Mouse (Mus musculus): ENCODE data around the gene Elk4. TPM values are rescaled to one million over a fixed set of nuclear protein-coding genes. Genes with fewer than 3 reads are reported as not detected.

Gene Elk4
- polyA plus RNA-seq, 1 experiment from 2014 or later, result 12.8 TPM

DNA sequence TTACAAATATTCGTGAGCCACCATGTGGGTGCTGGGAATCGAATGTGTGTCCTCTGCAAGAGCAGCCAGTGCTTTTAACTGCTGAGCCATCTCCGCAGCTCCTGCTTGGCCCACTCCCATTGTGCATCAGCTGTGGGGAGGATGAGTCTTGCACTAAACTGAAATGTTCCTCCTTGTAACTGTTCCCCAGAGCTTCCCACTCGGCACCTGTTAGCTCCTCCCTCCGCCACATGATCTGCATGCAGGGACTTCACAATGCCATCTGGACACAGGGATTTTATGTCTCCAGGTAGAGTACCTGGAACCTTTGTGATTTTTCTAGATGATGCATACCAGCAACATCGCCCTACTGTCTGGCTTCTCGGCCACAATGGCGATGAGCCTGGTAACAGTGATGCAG is 62.0 kb downstream of the Elk4 start:
- H3K9ac ChIP-seq, result no peak overlapping the region
- H3K36me3 ChIP-seq, result no peaks in the 10 kb centered on the region
- H3K27ac ChIP-seq (replicated peaks), result no peak overlapping the region
- no peak overlapping the region for H3K4me2 ChIP-seq
- H3K4me1 ChIP-seq, result peaks cover 14% of the 10 kb centered on the region
- no peak for ATAC-seq (ENCODE audit: extremely low read depth, insufficient number of reproducible peaks, low FRiP score, low TSS enrichment)
- H3K4me3 ChIP-seq, result no peak overlapping the region
- peaks cover 64% of the 10 kb centered on the region for H3K27me3 ChIP-seq (replicated peaks)
- H3K9me3 ChIP-seq, result no peaks in the 10 kb centered on the region
- WGBS, result 78% methylated on average over 8 of the region's 8 CpGs

- WGBS, result 79% methylated on average over 3 of the region's 3 CpGs
- H3K27ac ChIP-seq (replicated peaks), result no peak overlapping the region
- H3K4me3 ChIP-seq, result no peak overlapping the region
- H3K27me3 ChIP-seq (replicated peaks), result peaks cover 52% of the 10 kb centered on the region
- H3K4me2 ChIP-seq, result no peak overlapping the region
- peaks cover 14% of the 10 kb centered on the region for H3K4me1 ChIP-seq
- no peaks in the 10 kb centered on the region for H3K36me3 ChIP-seq
- no peak for ATAC-seq (ENCODE audit: extremely low read depth, insufficient number of reproducible peaks, low FRiP score, low TSS enrichment)
- H3K9me3 ChIP-seq, result no peaks in the 10 kb centered on the region
- H3K9ac ChIP-seq, result no peak overlapping the region
Measured at GRCm38 (mm10) chr1:132070659-132071058, 63.3 kb downstream of the Elk4 start.

DNA sequence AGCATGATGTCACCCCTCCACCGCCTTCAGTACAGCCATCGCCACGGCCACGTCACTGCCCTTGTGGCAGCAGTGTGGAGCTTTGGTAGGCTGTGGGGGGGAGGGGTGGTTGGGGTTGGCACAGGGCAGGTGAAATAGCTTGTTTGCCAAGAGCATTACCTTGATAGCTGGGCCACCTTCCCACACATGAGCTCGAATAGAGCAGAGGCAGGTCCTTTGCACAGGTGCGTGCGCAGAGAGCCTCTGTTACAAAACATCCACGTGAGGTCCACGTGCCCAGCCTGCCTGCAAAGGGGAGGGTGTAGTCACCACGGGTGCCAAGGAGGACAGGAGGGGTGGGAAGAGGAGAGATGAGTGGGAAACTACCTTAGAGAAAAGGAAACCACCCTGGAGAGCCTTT is 68.2 kb downstream of the Elk4 start:
- H3K4me1 ChIP-seq, result no peaks in the 10 kb centered on the region
- no peak overlapping the region for H3K4me2 ChIP-seq
- WGBS, result 82% methylated on average over 10 of the region's 10 CpGs
- ATAC-seq (ENCODE audit: extremely low read depth, insufficient number of reproducible peaks, low FRiP score, low TSS enrichment), result no peak
- H3K9me3 ChIP-seq, result no peaks in the 10 kb centered on the region
- peaks cover 2% of the 10 kb centered on the region for H3K27me3 ChIP-seq (replicated peaks)
- no peak overlapping the region for H3K4me3 ChIP-seq
- no peak overlapping the region for H3K27ac ChIP-seq (replicated peaks)
- no peak overlapping the region for H3K9ac ChIP-seq
- H3K36me3 ChIP-seq, result no peaks in the 10 kb centered on the region

DNA sequence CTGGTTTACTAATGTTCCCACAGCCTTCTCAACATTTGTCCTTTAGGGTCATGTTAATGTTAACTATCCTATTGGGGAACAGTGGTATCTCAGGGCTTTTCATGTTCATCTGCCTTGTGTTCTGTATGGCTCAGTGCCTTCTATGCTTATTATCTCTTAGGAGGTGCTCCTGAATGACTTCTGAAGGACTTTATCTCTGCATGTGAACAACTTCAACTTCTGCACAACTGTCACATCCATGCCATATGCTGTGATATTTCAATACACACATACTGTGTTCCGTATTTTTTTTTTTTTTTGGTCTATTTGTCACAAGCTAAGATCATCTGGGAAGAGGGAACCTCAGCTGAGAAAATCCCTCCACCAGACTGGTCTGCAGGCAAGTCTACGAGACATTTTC is 71.0 kb downstream of the Elk4 start:
- Histone ChIP-seq H3K4me2 (no peak overlapping the region), H3K36me3 (no peaks in the 10 kb centered on the region), H3K27me3 (replicated peaks) (no peaks in the 10 kb centered on the region; the same call in 1 of the 2 replicates), H3K9me3 (0 out of 2 replicates have a peak, but pooled peaks cover 4% of the 10 kb centered on the region), H3K9ac (no peak overlapping the region), H3K4me3 (no peak overlapping the region), H3K27ac (replicated peaks) (no peak overlapping the region), H3K4me1 (no peaks in the 10 kb centered on the region)
- no peak for ATAC-seq (ENCODE audit: extremely low read depth, insufficient number of reproducible peaks, low FRiP score, low TSS enrichment)
- WGBS, result 73% methylated on average over 2 of the region's 2 CpGs

Other genes starting within 250 kb of the Elk4 start
- gene Pm20d1, start 210.2 kb upstream of the Elk4 start, polyA plus RNA-seq (2015; fragmentation: Nextera tagmentation; extraction: Ambion mirVana), result 1.4 and 1.9 TPM in 2 replicates
- gene Slc41a1, start 180.1 kb upstream of the Elk4 start, polyA plus RNA-seq (2015; fragmentation: Nextera tagmentation; extraction: Ambion mirVana), result 9.3 and 10.1 TPM in 2 replicates
- 13.8 and 16.1 TPM in 2 replicates for gene Rab29, start 140.4 kb upstream of the Elk4 start, polyA plus RNA-seq (2015; fragmentation: Nextera tagmentation; extraction: Ambion mirVana)
- gene Nucks1, start 97.1 kb upstream of the Elk4 start, polyA plus RNA-seq (2015; fragmentation: Nextera tagmentation; extraction: Ambion mirVana), result 44.5 and 47.1 TPM in 2 replicates
- gene Slc45a3, start 44.6 kb upstream of the Elk4 start, polyA plus RNA-seq (2015; fragmentation: Nextera tagmentation; extraction: Ambion mirVana), result 1.1 and 1.9 TPM in 2 replicates
- 6.9 and 9.8 TPM in 2 replicates for gene Mfsd4a, start 60.5 kb downstream of the Elk4 start, polyA plus RNA-seq (2015; fragmentation: Nextera tagmentation; extraction: Ambion mirVana)
- gene Cdk18, start 132.1 kb downstream of the Elk4 start, polyA plus RNA-seq (2015; fragmentation: Nextera tagmentation; extraction: Ambion mirVana), result 2.4 and 3.4 TPM in 2 replicates
- gene Lemd1, start 183.8 kb downstream of the Elk4 start, polyA plus RNA-seq (2015; fragmentation: Nextera tagmentation; extraction: Ambion mirVana), result not detected in 2 replicates
- 0.05 TPM in 1 of 2 replicates, not detected in the other for gene AC124108.1, start 183.8 kb downstream of the Elk4 start, polyA plus RNA-seq (2015; fragmentation: Nextera tagmentation; extraction: Ambion mirVana)
- gene Gm10188, start 222.2 kb downstream of the Elk4 start, polyA plus RNA-seq (2015; fragmentation: Nextera tagmentation; extraction: Ambion mirVana), result not detected in 2 replicates

Measured in heart, embryonic 13.5 days (tissue).